ENCODE assay signal across 19 mouse cellular contexts in the genomic region with DNA sequence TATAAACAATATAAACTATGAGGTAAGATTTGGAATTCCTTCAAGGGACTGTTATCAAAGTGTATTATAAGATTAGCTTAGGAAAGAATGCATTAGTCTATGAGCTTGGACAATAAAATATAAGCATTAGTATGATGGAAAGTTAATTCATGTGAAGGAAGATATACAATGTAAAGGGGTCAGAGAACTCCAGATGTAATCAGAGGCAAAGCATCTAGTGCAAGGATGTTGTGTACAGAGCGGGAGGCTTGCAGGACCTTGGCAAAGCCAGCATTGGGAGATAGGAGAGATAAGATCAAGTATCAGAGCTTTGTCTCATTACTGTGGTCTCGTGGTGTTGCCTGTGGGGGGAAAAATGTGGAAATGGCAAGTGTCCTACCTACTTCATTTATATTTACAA.
"Had no signal": no experiment of that assay in that cellular context is flagged by ENCODE, and none has a peak within 500 bp of the region (broad histone marks: within the 10 kb centered on the region; RNA-seq: fewer than 3 reads in every experiment).

No protein-coding gene starts in this region.

- H3K27ac ChIP-seq: limb, embryonic 15.5 days; liver, embryonic 12.5 days; liver, embryonic 14.5 days; macrophage; midbrain, embryonic 13.5 days; midbrain, embryonic 15.5 days; neural tube, embryonic 13.5 days; neural tube, embryonic 15.5 days had no signal

- H3K27me3 ChIP-seq: limb, embryonic 15.5 days; liver, embryonic 12.5 days; megakaryocyte, embryonic 14.5 days; midbrain, embryonic 13.5 days; midbrain, embryonic 15.5 days; neural tube, embryonic 13.5 days; neural tube, embryonic 15.5 days had no signal

- H3K4me1 ChIP-seq: limb, embryonic 15.5 days; liver, embryonic 12.5 days; megakaryocyte, embryonic 14.5 days; midbrain, embryonic 13.5 days; midbrain, embryonic 15.5 days; neural tube, embryonic 13.5 days; neural tube, embryonic 15.5 days had no signal

- H3K9ac ChIP-seq: limb, embryonic 15.5 days; liver, embryonic 12.5 days; liver, embryonic 14.5 days; midbrain, embryonic 13.5 days; midbrain, embryonic 15.5 days; neural tube, embryonic 13.5 days; neural tube, embryonic 15.5 days had no signal

- H3K36me3 ChIP-seq: limb, embryonic 15.5 days; liver, embryonic 12.5 days; midbrain, embryonic 13.5 days; midbrain, embryonic 15.5 days; neural tube, embryonic 13.5 days; neural tube, embryonic 15.5 days had no signal

- ATAC-seq: liver, embryonic 12.5 days; midbrain, embryonic 13.5 days; midbrain, embryonic 15.5 days had no signal

- DNase-seq: retina, postnatal 1 day; right cerebral cortex, adult 18-20 months; right cerebral cortex, postnatal 25 days; right cerebral cortex, postnatal 4 days; spleen, adult 18-20 months; thymus, adult 18-20 months; thymus, postnatal 14 days; thymus, postnatal 36 days had no signal

- H3K9me3 ChIP-seq: limb, embryonic 15.5 days; liver, embryonic 12.5 days; midbrain, embryonic 13.5 days; midbrain, embryonic 15.5 days; neural tube, embryonic 13.5 days; neural tube, embryonic 15.5 days had no signal

- H3K4me2 ChIP-seq: limb, embryonic 15.5 days; liver, embryonic 12.5 days; midbrain, embryonic 11.5 days; midbrain, embryonic 13.5 days; midbrain, embryonic 15.5 days; neural tube, embryonic 13.5 days; neural tube, embryonic 15.5 days had no signal

- H3K4me3 ChIP-seq: limb, embryonic 15.5 days; liver, embryonic 12.5 days; megakaryocyte, embryonic 14.5 days; midbrain, embryonic 13.5 days; midbrain, embryonic 15.5 days; myocyte; neural tube, embryonic 13.5 days; neural tube, embryonic 15.5 days had no signal
